Mouse (Mus musculus) midbrain, embryonic 16.5 days (tissue): Measurements from ENCODE around the gene Fam210b. TPM values are rescaled to one million over a fixed set of nuclear protein-coding genes. Genes with fewer than 3 reads are reported as not detected.

Experiments
- ATAC-seq: fragments of 200-750 bp; cut with Nextera tagmentation; 2 replicates; pipeline ENCODE4 v1.8.0; 2017; ENCODE audit warnings: moderate TSS enrichment
- H3K27ac ChIP-seq: fragments of 300-500 bp; sonication (generic); 2 replicates; pipeline ENCODE4 v1.5.1; 2014; ENCODE audit warnings: mild to moderate bottlenecking, low read length, mixed read lengths
- H3K27me3 ChIP-seq: fragments of 300-500 bp; sonication (generic); 2 replicates; pipeline ENCODE4 v1.6.1; 2014; ENCODE audit warnings: low read depth, low read length, mixed read lengths; ENCODE audit not compliant: control insufficient read depth, insufficient read depth
- H3K36me3 ChIP-seq: fragments of 300-500 bp; sonication (generic); 2 replicates; pipeline ENCODE4 v1.6.1; 2014; ENCODE audit warnings: mild to moderate bottlenecking, low read length, moderate library complexity, mixed read lengths; ENCODE audit not compliant: control insufficient read depth, insufficient read depth
- H3K4me1 ChIP-seq: fragments of 300-500 bp; sonication (generic); 2 replicates; pipeline ENCODE4 v1.6.1; 2014; ENCODE audit warnings: mild to moderate bottlenecking, low read length, mixed read lengths; ENCODE audit not compliant: control insufficient read depth, insufficient read depth
- H3K4me2 ChIP-seq: fragments of 300-500 bp; sonication (generic); 2 replicates; pipeline ENCODE4 v1.6.1; 2014; ENCODE audit warnings: mild to moderate bottlenecking, low read length, mixed read lengths
- H3K4me3 ChIP-seq: fragments of 300-500 bp; sonication (generic); 2 replicates; pipeline ENCODE4 v1.5.1; 2014; ENCODE audit warnings: low read depth, mild to moderate bottlenecking, low read length, moderate library complexity, mixed read lengths
- H3K9ac ChIP-seq: fragments of 300-500 bp; sonication (generic); 2 replicates; pipeline ENCODE4 v1.6.1; 2014; ENCODE audit warnings: low read depth, low read length, mixed read lengths
- H3K9me3 ChIP-seq: fragments of 300-500 bp; sonication (generic); replicated peaks from 2 replicates; pipeline ENCODE4 v1.6.1; 2014; ENCODE audit warnings: mild to moderate bottlenecking, low read length, mixed read lengths; ENCODE audit not compliant: control insufficient read depth, poor library complexity, severe bottlenecking
- WGBS: fragments of 180-500 bp; shearing (Covaris S2); extraction: QIAGEN DNeasy Blood & Tissue Kit; methylation state at CpG from one replicate; pipeline ENCODE4 v1.1.7; 2014; 5-methylcytosine and 5-hydroxymethylcytosine counted together
- polyA plus RNA-seq: library from polyadenylated mRNA; unstranded; fragments of >200 nt; fragmentation: Nextera tagmentation; extraction: Ambion mirVana; gene quantifications from 2 replicates; pipeline ENCODE4 v1.2.1, GENCODE M21; 2015

Fam210b gene
- polyA plus RNA-seq, 1 experiment from 2014 or later: 24.0 TPM

GRCm38 (mm10) chr2:172363176-172363575, 17.8 kb downstream of the Fam210b start:
- no peak overlapping the region for H3K4me3 ChIP-seq
- no peaks in the 10 kb centered on the region; the same call in 1 of the 2 replicates for H3K36me3 ChIP-seq
- no peak overlapping the region for H3K9ac ChIP-seq
- H3K27ac ChIP-seq: no peak overlapping the region
- no peak for ATAC-seq
- no peak overlapping the region for H3K4me2 ChIP-seq
- 90% methylated on average over 7 of the region's 7 CpGs for WGBS
- no peaks in the 10 kb centered on the region for H3K9me3 ChIP-seq
- no peaks in the 10 kb centered on the region for H3K27me3 ChIP-seq
- H3K4me1 ChIP-seq: no peaks in the 10 kb centered on the region; the same call in 1 of the 2 replicates

- Histone ChIP-seq H3K36me3 (peaks cover 7% of the 10 kb centered on the region), H3K27ac (peak within 1 kb of the TSS; percentile 80), H3K4me2 (peak within 1 kb of the TSS; percentile 94), H3K9me3 (no peaks in the 10 kb centered on the region), H3K4me1 (peaks cover 14% of the 10 kb centered on the region), H3K9ac (peak within 1 kb of the TSS; percentile 93), H3K27me3 (no peaks in the 10 kb centered on the region), H3K4me3 (peak within 1 kb of the TSS; percentile 97)
- WGBS: under 1% methylated on average over 66 of the region's 66 CpGs
- ATAC-seq: peak; percentile 99
These were observed 25.3 kb downstream of the Fam210b start, which contains the start of the genes Aurka and Cstf1 for GRCm38 (mm10) chr2:172370411-172371223. Gene Aurka, minus strand, starts transcription at chr2:172370535. Gene Cstf1, plus strand, starts transcription at chr2:172370681.

DNA sequence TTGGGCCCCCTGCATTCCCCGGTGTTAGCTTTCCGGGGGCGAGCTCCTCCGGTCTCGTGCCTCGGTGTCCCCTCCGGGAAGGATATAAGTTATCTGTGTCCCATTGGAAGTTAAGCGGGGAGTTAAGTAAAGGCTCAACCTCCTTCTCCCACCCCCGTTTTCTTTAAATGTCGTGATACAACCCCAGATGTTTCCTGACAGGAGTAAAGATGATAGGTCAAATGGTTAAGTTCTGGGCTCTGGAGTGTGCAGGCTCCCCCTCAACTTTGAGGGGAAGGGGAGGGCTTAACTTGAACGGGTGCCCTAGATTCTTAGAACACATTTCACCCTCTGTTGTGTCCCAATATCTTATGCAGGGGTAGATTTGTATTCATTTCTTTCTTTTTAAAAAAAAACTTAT, 25.9 kb downstream of the Fam210b start:
- Histone ChIP-seq H3K27me3 (no peaks in the 10 kb centered on the region), H3K4me2 (peak overlapping the region; percentile 78), H3K36me3 (peaks cover 13% of the 10 kb centered on the region), H3K4me1 (peaks cover 14% of the 10 kb centered on the region), H3K9ac (peak overlapping the region; percentile 93), H3K4me3 (peak overlapping the region; percentile 97), H3K27ac (peak overlapping the region; percentile 80), H3K9me3 (no peaks in the 10 kb centered on the region)
- ATAC-seq: no peak
- under 1% methylated on average over 11 of the region's 11 CpGs for WGBS

- H3K4me2 ChIP-seq: no peak overlapping the region
- H3K9ac ChIP-seq: no peak overlapping the region
- 90% methylated on average over 4 of the region's 4 CpGs for WGBS
- peaks cover 42% of the 10 kb centered on the region for H3K36me3 ChIP-seq
- no peaks in the 10 kb centered on the region for H3K9me3 ChIP-seq
- no peaks in the 10 kb centered on the region for H3K27me3 ChIP-seq
- ATAC-seq: no peak
- no peak overlapping the region for H3K27ac ChIP-seq
- H3K4me1 ChIP-seq: peaks cover 6% of the 10 kb centered on the region
- H3K4me3 ChIP-seq: no peak overlapping the region
These were observed 31.2 kb downstream of the Fam210b start for GRCm38 (mm10) chr2:172376551-172376950.

DNA sequence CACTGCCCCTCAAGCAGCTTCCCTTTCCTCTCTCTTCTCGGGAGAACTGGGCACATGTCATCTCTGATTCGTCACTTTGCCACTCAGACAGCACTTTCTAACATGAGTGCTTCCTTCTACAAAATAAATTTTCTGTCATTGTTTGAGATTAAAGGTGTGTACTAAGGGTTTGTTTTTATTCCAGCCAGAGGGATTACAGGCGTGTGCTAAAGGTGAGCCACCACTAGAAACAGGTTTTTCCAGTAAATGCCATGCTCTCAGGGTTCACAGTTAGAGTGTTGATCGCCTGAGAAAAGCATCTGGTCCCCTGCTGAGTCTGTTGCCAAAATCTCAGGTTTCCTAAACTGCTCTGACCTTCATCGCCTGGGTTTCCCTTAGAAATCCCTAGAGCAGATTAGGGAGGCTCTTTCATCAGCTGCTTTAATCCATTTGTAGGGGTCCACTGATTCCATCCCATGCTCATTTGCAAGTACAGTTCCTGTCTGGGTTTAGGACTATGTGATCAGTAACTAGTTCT, 31.7 kb downstream of the Fam210b start:
- Histone ChIP-seq H3K36me3 (peaks cover 46% of the 10 kb centered on the region), H3K27ac (no peak overlapping the region), H3K9ac (no peak overlapping the region), H3K27me3 (no peaks in the 10 kb centered on the region), H3K4me1 (peaks cover under 1% of the 10 kb centered on the region; the same call in 1 of the 2 replicates), H3K9me3 (no peaks in the 10 kb centered on the region), H3K4me3 (no peak overlapping the region), H3K4me2 (no peak overlapping the region)
- WGBS: 72% methylated on average over 5 of the region's 5 CpGs
- no peak for ATAC-seq

GRCm38 (mm10) chr2:172378332-172378731, 33.0 kb downstream of the Fam210b start:
- WGBS: 75% methylated on average over 7 of the region's 7 CpGs
- ATAC-seq: no peak
- H3K9ac ChIP-seq: no peak overlapping the region
- no peaks in the 10 kb centered on the region for H3K4me1 ChIP-seq
- H3K4me3 ChIP-seq: no peak overlapping the region
- H3K9me3 ChIP-seq: no peaks in the 10 kb centered on the region
- H3K27me3 ChIP-seq: no peaks in the 10 kb centered on the region
- peaks cover 46% of the 10 kb centered on the region for H3K36me3 ChIP-seq
- no peak overlapping the region for H3K4me2 ChIP-seq
- H3K27ac ChIP-seq: no peak overlapping the region

GRCm38 (mm10) chr2:172380513-172380912, 35.1 kb downstream of the Fam210b start:
- Histone ChIP-seq H3K4me3 (no peak overlapping the region), H3K9ac (no peak overlapping the region), H3K9me3 (no peaks in the 10 kb centered on the region), H3K4me2 (no peak overlapping the region), H3K27ac (no peak overlapping the region), H3K4me1 (no peaks in the 10 kb centered on the region), H3K27me3 (no peaks in the 10 kb centered on the region), H3K36me3 (peaks cover 40% of the 10 kb centered on the region)
- 95% methylated on average over 17 of the region's 17 CpGs for WGBS
- no peak for ATAC-seq

- no peaks in the 10 kb centered on the region for H3K4me1 ChIP-seq
- no peak overlapping the region for H3K4me2 ChIP-seq
- no peaks in the 10 kb centered on the region for H3K27me3 ChIP-seq
- no peak overlapping the region for H3K4me3 ChIP-seq
- WGBS: 92% methylated on average over 11 of the region's 11 CpGs
- no peak overlapping the region for H3K9ac ChIP-seq
- H3K9me3 ChIP-seq: no peaks in the 10 kb centered on the region
- no peak overlapping the region for H3K27ac ChIP-seq
- ATAC-seq: no peak
- peaks cover 32% of the 10 kb centered on the region for H3K36me3 ChIP-seq
These were observed 36.0 kb downstream of the Fam210b start for GRCm38 (mm10) chr2:172381341-172381740.

DNA sequence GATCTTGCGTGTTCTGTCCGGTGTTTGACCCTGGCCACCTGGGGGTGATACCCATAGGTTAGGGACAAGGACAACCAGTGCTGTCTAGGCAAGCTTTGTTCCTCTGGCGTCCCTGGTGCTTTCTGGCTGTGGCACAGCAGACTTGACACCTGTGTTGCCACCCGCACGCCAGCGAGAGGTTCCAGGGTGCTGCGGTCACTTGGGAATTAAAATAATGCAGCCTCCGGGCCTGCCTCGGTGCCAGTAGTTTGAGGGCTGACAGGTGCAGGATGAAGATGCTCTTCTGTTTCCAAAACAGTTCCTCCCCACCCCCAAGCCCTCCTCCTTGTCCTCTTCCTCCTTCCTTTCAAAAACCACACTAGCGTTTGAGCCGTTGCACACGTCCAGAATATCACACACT, 36.5 kb downstream of the Fam210b start:
- H3K9ac ChIP-seq: no peak overlapping the region
- H3K27me3 ChIP-seq: no peaks in the 10 kb centered on the region
- H3K4me1 ChIP-seq: no peaks in the 10 kb centered on the region
- H3K4me2 ChIP-seq: no peak overlapping the region
- no peak for ATAC-seq
- no peaks in the 10 kb centered on the region for H3K9me3 ChIP-seq
- no peak overlapping the region for H3K27ac ChIP-seq
- H3K4me3 ChIP-seq: no peak overlapping the region
- WGBS: 92% methylated on average over 12 of the region's 12 CpGs
- peaks cover 29% of the 10 kb centered on the region for H3K36me3 ChIP-seq
